Mouse (Mus musculus) forebrain, embryonic 15.5 days (tissue): ENCODE measurements around the gene Olfr1022. TPM values are rescaled to one million over a fixed set of nuclear protein-coding genes. Genes with fewer than 3 reads are reported as not detected.

ENCODE experiments used
- ATAC-seq: fragments of 200-750 bp; cut with Nextera tagmentation; replicated peaks from 2 replicates; pipeline ENCODE4 v1.8.0; 2017; ENCODE audit warnings: mild to moderate bottlenecking, moderate TSS enrichment, moderate library complexity
- H3K27ac ChIP-seq: fragments of 300-500 bp; sonication (generic); replicated peaks from 2 replicates; pipeline ENCODE4 v1.5.1; 2015; ENCODE audit warnings: mild to moderate bottlenecking, inconsistent platforms
- H3K27me3 ChIP-seq: fragments of 300-500 bp; sonication (generic); 2 replicates; pipeline ENCODE4 v1.6.1; 2015; ENCODE audit warnings: inconsistent platforms
- H3K36me3 ChIP-seq: fragments of 300-500 bp; sonication (generic); 2 replicates; pipeline ENCODE4 v1.6.1; 2015; ENCODE audit warnings: mild to moderate bottlenecking, inconsistent platforms
- H3K4me1 ChIP-seq: fragments of 300-500 bp; sonication (generic); 2 replicates; pipeline ENCODE4 v1.6.1; 2015; ENCODE audit warnings: inconsistent platforms
- H3K4me2 ChIP-seq: fragments of 300-500 bp; sonication (generic); replicated peaks from 2 replicates; pipeline ENCODE4 v1.6.1; 2015; ENCODE audit warnings: mild to moderate bottlenecking, inconsistent platforms
- H3K4me3 ChIP-seq: fragments of 300-500 bp; sonication (generic); 2 replicates; pipeline ENCODE4 v1.5.1; 2015; ENCODE audit warnings: mild to moderate bottlenecking, inconsistent platforms
- H3K9ac ChIP-seq: fragments of 300-500 bp; sonication (generic); replicated peaks from 2 replicates; pipeline ENCODE4 v1.6.1; 2015; ENCODE audit warnings: mild to moderate bottlenecking, inconsistent platforms
- H3K9me3 ChIP-seq: fragments of 300-500 bp; sonication (generic); 2 replicates; pipeline ENCODE4 v1.6.1; 2016; ENCODE audit warnings: inconsistent platforms
- WGBS: fragments of 180-500 bp; shearing (Covaris S2); methylation state at CpG from one replicate; pipeline ENCODE4 v1.1.7; 2015; ENCODE audit warnings: mixed read lengths; 5-methylcytosine and 5-hydroxymethylcytosine counted together
- polyA plus RNA-seq: library from polyadenylated mRNA; unstranded; fragments of >200 nt; fragmentation: Nextera tagmentation; extraction: Ambion mirVana; gene quantifications from 2 replicates; pipeline ENCODE4 v1.2.1, GENCODE M21; 2015

Olfr1022 gene
- polyA plus RNA-seq = not detected in 2 replicates

DNA sequence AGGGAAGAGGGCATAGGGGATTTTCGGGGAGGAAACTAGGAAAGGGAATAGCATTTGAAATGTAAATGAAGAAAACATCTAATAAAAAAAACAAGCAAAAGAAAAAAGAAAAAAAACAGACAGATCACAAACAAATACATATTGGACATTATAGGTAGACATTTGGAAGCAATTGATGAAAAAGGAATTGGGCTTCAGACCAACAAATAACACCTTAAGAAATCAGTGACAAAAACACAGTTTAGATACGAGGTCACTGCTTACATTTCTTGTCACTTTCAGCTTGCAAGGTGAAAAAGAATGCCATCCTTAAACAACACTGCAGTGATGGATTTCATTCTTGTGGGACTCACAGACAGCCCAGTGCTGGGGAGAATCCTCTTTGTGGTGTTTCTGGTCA lies at the start of gene Olfr1022:
Gene Olfr1022, plus strand, starts transcription at position 301 of the 400 bp plus-strand sequence.
- ATAC-seq = no peak
- Histone ChIP-seq H3K36me3 (no peaks in the 10 kb centered on the region), H3K4me1 (no peaks in the 10 kb centered on the region), H3K9me3 (no peaks in the 10 kb centered on the region), H3K27me3 (no peaks in the 10 kb centered on the region), H3K4me2 (no peak within 1 kb of the TSS), H3K27ac (no peak within 1 kb of the TSS), H3K4me3 (no peak within 1 kb of the TSS), H3K9ac (no peak within 1 kb of the TSS)
- WGBS = 54% methylated on average over 2 of the region's 2 CpGs

DNA sequence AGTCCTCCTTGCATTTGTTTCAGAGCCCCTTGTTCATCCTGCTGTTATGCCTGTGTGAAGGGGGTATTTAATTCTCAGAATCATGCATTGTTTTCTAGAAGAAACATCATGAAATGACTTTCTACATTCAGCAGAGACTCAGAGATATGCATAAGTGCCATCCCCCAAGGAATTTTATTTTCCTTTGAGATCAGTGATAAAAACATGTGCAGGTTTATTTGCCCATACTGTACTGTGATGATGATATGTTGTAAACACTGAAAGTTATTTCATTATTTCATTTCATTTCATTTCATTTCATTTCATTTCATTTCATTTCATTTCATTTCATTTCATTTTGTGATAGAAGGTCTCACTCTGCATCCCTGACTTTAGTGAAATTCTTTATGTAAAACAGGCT lies 23.0 kb upstream of the Olfr1022 start, which contains the start of gene Olfr1019:
Gene Olfr1019, minus strand, starts transcription at position 101 of the 400 bp plus-strand sequence.
- Histone ChIP-seq H3K4me3 (no peak within 1 kb of the TSS), H3K9me3 (no peaks in the 10 kb centered on the region), H3K4me2 (no peak within 1 kb of the TSS), H3K36me3 (no peaks in the 10 kb centered on the region), H3K27ac (no peak within 1 kb of the TSS), H3K4me1 (no peaks in the 10 kb centered on the region), H3K9ac (no peak within 1 kb of the TSS), H3K27me3 (no peaks in the 10 kb centered on the region)
- ATAC-seq = no peak

DNA sequence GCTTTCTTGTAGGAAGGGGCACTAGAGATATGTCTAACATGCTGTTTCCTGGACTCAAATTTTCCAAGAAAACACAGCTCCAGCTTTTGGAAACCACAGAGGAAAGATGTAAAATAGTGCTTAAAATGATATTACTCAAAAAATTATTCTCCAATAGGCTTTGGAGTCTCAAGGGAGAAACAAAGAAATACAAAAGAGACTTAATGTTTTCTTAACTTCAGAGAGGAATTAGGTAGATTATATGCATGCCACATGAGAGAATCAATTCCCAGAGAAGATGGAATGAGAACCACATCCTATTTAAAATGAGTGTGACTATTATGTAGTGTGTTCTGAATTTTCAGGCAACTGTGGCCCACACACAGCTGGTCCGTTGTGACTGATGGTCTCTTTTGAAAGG lies 21.7 kb upstream of the Olfr1022 start, which contains the start of gene Olfr1020:
Gene Olfr1020, plus strand, starts transcription at position 301 of the 400 bp plus-strand sequence.
- Histone ChIP-seq H3K9me3 (no peaks in the 10 kb centered on the region), H3K27ac (no peak within 1 kb of the TSS), H3K9ac (no peak within 1 kb of the TSS), H3K4me2 (no peak within 1 kb of the TSS), H3K27me3 (no peaks in the 10 kb centered on the region), H3K36me3 (no peaks in the 10 kb centered on the region), H3K4me3 (no peak within 1 kb of the TSS), H3K4me1 (no peaks in the 10 kb centered on the region)
- ATAC-seq = no peak
- 94% methylated on average over 1 of the region's 1 CpGs for WGBS

DNA sequence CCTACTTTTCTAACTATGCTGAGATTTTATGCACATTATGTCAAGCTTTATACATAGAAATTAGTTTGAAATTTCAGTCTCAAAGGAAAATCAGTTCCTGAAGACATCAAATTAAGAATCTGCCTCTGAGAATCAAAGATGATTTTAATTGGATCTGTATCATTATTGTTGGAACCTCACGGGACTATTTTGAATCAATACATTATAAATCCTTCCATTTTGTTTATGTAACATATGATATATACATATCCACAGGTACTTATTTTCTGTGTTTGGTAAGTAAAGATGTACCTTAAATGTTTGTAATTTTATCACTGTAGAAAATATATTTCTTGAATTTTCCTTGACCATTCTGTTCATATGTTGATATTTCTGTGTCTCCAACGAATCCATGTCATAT lies 16.9 kb downstream of the Olfr1022 start, which contains the start of gene Olfr1023:
Gene Olfr1023, plus strand, starts transcription at position 301 of the 400 bp plus-strand sequence.
- H3K4me3 ChIP-seq = no peak within 1 kb of the TSS
- no peak within 1 kb of the TSS for H3K4me2 ChIP-seq
- H3K9me3 ChIP-seq = no peaks in the 10 kb centered on the region
- no peaks in the 10 kb centered on the region for H3K36me3 ChIP-seq
- 74% methylated on average over 2 of the region's 2 CpGs for WGBS
- no peak for ATAC-seq
- no peaks in the 10 kb centered on the region for H3K27me3 ChIP-seq
- H3K27ac ChIP-seq = no peak within 1 kb of the TSS
- no peak within 1 kb of the TSS for H3K9ac ChIP-seq
- no peaks in the 10 kb centered on the region for H3K4me1 ChIP-seq

DNA sequence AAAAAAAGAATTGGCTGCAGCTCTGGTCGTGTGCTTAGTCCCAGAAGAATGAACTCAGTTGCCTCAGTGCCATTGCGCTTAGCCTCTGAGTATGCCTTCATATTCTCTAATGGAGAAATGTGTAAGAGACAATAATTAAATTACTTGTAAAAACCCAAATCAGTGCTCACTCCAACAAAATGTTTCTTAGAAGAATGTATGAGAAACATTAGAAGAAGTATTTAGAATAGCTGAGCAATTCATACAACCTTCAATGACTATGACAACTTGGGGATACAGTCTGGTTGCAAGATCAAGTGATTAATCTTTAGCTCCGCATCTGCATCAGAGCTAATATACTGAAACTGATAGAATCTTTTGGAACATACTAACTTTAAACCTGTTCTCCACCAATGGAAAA lies 36.6 kb downstream of the Olfr1022 start, which contains the start of gene Olfr1024:
Gene Olfr1024, minus strand, starts transcription at position 101 of the 400 bp plus-strand sequence.
- 89% methylated on average over 3 of the region's 3 CpGs for WGBS
- Histone ChIP-seq H3K9ac (no peak within 1 kb of the TSS), H3K27ac (no peak within 1 kb of the TSS), H3K4me2 (no peak within 1 kb of the TSS), H3K4me1 (no peaks in the 10 kb centered on the region), H3K9me3 (no peaks in the 10 kb centered on the region), H3K4me3 (no peak within 1 kb of the TSS), H3K27me3 (no peaks in the 10 kb centered on the region), H3K36me3 (no peaks in the 10 kb centered on the region)
- no peak for ATAC-seq

DNA sequence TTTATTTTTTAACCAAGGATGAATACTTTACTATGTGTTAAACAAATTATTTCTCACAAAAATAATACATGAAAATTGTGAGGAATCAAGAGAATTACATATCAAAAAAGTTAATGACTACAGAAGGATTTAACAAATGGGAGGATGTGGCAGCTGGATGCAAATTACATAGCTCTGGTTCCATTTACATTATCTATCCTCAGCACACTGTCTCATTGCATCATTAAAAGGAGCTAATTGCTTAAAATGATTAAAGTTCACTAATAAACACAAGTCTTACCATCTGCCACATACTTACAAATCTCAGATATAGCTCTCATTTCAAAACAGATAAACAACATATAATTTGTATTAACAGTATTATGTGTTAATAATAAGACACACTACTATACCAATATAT lies 44.8 kb downstream of the Olfr1022 start:
- ATAC-seq = peak; percentile 53; the same call in 1 of the 2 replicates
- Histone ChIP-seq H3K9me3 (no peaks in the 10 kb centered on the region), H3K4me2 (no peak overlapping the region), H3K27ac (no peak overlapping the region), H3K36me3 (no peaks in the 10 kb centered on the region), H3K4me3 (no peak overlapping the region), H3K27me3 (no peaks in the 10 kb centered on the region), H3K9ac (no peak overlapping the region), H3K4me1 (no peaks in the 10 kb centered on the region)

DNA sequence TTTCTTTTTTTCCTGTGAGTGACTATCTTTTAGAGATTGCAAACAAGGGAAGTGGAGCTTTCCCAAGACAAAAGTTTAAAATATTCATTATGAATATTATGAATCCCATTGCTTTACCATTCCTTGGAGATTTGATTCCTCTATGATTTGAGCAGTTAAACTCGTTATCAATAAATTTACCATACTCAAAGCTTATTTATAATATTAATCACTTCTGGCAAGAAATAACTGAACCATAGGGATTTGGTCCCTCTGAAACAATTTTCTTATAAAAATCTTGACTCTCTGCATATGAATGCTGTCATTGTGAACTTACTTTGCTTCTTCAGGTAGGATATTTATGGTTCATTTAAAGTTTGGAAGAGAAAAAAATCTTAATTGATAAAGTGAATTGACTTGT lies 46.5 kb downstream of the Olfr1022 start, which contains the start of gene Olfr1025-ps1:
Gene Olfr1025-ps1, plus strand, starts transcription at position 301 of the 400 bp plus-strand sequence.
- H3K4me3 ChIP-seq = no peak within 1 kb of the TSS
- H3K4me1 ChIP-seq = no peaks in the 10 kb centered on the region
- H3K27ac ChIP-seq = no peak within 1 kb of the TSS
- H3K4me2 ChIP-seq = no peak within 1 kb of the TSS
- no peak within 1 kb of the TSS for H3K9ac ChIP-seq
- H3K36me3 ChIP-seq = no peaks in the 10 kb centered on the region
- no peaks in the 10 kb centered on the region for H3K9me3 ChIP-seq
- ATAC-seq = no peak
- 55% methylated on average over 1 of the region's 1 CpGs for WGBS
- no peaks in the 10 kb centered on the region for H3K27me3 ChIP-seq

Other genes starting within 250 kb of the Olfr1022 start
- not detected in 2 replicates for gene Olfr1002, start 217.9 kb upstream of the Olfr1022 start, polyA plus RNA-seq
- not detected in 2 replicates for gene Olfr154, start 204.1 kb upstream of the Olfr1022 start, polyA plus RNA-seq
- gene Olfr1006, start 189.8 kb upstream of the Olfr1022 start, polyA plus RNA-seq = not detected in 2 replicates
- not detected in 2 replicates for gene Olfr1008, start 179.2 kb upstream of the Olfr1022 start, polyA plus RNA-seq
- not detected in 2 replicates for gene Olfr1009, start 153.2 kb upstream of the Olfr1022 start, polyA plus RNA-seq
- not detected in 2 replicates for gene Olfr1012, start 105.8 kb upstream of the Olfr1022 start, polyA plus RNA-seq
- not detected in 2 replicates for gene Olfr1013, start 101.5 kb upstream of the Olfr1022 start, polyA plus RNA-seq
- gene Olfr1014, start 95.9 kb upstream of the Olfr1022 start, polyA plus RNA-seq = not detected in 2 replicates
- gene Olfr1015, start 86.6 kb upstream of the Olfr1022 start, polyA plus RNA-seq = not detected in 2 replicates
- gene Olfr1016, start 66.0 kb upstream of the Olfr1022 start, polyA plus RNA-seq = not detected in 2 replicates
- not detected in 2 replicates for gene Olfr1018, start 50.1 kb upstream of the Olfr1022 start, polyA plus RNA-seq
- not detected in 2 replicates for gene Olfr1019, start 23.1 kb upstream of the Olfr1022 start, polyA plus RNA-seq
- not detected in 2 replicates for gene Olfr1020, start 21.6 kb upstream of the Olfr1022 start, polyA plus RNA-seq
- gene Olfr1023, start 17.0 kb downstream of the Olfr1022 start, polyA plus RNA-seq = not detected in 2 replicates
- not detected in 2 replicates for gene Olfr1024, start 36.5 kb downstream of the Olfr1022 start, polyA plus RNA-seq
- gene Olfr1025-ps1, start 46.6 kb downstream of the Olfr1022 start, polyA plus RNA-seq = not detected in 2 replicates
- not detected in 2 replicates for gene Olfr1026, start 53.0 kb downstream of the Olfr1022 start, polyA plus RNA-seq
- gene Olfr1028, start 81.8 kb downstream of the Olfr1022 start, polyA plus RNA-seq = not detected in 2 replicates
- gene Olfr1029, start 105.3 kb downstream of the Olfr1022 start, polyA plus RNA-seq = not detected in 2 replicates
- gene Olfr1030, start 110.7 kb downstream of the Olfr1022 start, polyA plus RNA-seq = not detected in 2 replicates
- not detected in 2 replicates for gene Olfr1031, start 121.7 kb downstream of the Olfr1022 start, polyA plus RNA-seq
- not detected in 2 replicates for gene Olfr1032, start 136.9 kb downstream of the Olfr1022 start, polyA plus RNA-seq
- not detected in 2 replicates for gene Olfr1033, start 152.0 kb downstream of the Olfr1022 start, polyA plus RNA-seq
- gene Olfr1034, start 177.3 kb downstream of the Olfr1022 start, polyA plus RNA-seq = not detected in 2 replicates
- not detected in 2 replicates for gene Olfr1036, start 205.4 kb downstream of the Olfr1022 start, polyA plus RNA-seq
- not detected in 2 replicates for gene Olfr1037, start 218.8 kb downstream of the Olfr1022 start, polyA plus RNA-seq